Mouse (Mus musculus): ENCODE measurements around the gene Dyrk1a.

DNA sequence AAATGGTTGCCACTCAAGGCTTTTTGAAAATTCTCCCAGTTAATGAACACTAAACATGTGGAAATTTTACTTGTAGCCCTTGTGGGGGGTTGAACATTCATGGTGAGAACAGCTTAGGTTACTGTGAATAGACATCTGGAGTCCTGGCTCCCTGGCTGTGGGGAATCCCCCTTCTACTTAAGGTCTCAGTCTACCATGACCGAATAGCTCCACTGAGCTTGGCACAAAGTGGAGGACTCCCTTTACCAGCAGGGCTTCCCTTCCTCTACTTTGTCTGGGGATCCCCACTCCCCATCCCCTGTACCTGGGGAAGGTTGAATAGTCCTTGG is 167.5 kb downstream of the Dyrk1a start:
- TF ChIP-seq POLR2AphosphoS2 (IDR thresholded peaks at IDR 0.05; ENCODE audit: insufficient read length, low read depth) (no peak), POLR2A (IDR thresholded peaks at IDR 0.05; ENCODE audit: insufficient read length, low read depth) (no peak), MAX (IDR thresholded peaks at IDR 0.05; ENCODE audit: low read depth) (no peak)
